Mouse (Mus musculus): ENCODE measurements around the gene Cacnb4.

Gene Cacnb4

DNA sequence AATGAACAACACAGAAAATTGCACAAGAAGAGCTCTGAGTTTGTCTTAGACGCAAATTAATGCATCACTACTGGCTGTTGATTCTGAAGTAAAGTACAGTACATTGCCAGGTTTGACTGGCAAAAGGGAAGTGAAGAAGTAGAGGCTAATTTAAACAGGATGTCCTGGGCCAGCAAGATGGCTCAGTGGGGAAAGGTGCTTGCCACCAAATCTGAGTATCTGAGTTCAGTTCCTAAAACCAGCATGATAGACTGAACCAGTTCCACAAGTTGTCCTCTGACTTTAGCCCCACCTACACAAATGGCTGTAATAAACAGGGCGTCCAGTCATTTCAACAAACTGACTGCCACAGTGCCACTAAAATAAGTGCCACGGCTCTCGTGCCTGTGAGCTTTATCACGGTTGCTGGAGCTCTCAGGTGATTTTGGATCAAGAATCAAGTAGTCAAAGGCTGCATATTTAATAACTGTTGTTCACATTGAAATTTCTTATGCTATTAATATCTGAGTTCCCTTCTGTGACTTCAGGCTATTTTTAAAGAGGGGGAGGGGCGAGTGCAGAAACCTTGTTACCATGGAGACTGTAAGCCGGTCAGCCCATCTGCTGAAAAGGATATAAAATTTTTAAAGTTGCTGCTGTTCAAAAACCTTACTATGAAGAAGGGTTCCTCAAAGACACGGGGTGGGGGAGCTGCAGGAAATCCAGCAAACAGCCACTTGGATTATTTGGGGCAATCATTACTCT lies 29.2 kb downstream of the Cacnb4 start:
- DNase-seq (ENCODE audit: low spot score in 2 of 2) = no peak

GRCm38 (mm10) chr2:52643657-52644056 lies 33.0 kb downstream of the Cacnb4 start:
- DNase-seq (ENCODE audit: low spot score in 2 of 2) = no peak

- DNase-seq (ENCODE audit: low spot score in 2 of 2) = no peak
These were observed 37.1 kb downstream of the Cacnb4 start for GRCm38 (mm10) chr2:52639530-52639875.

DNA sequence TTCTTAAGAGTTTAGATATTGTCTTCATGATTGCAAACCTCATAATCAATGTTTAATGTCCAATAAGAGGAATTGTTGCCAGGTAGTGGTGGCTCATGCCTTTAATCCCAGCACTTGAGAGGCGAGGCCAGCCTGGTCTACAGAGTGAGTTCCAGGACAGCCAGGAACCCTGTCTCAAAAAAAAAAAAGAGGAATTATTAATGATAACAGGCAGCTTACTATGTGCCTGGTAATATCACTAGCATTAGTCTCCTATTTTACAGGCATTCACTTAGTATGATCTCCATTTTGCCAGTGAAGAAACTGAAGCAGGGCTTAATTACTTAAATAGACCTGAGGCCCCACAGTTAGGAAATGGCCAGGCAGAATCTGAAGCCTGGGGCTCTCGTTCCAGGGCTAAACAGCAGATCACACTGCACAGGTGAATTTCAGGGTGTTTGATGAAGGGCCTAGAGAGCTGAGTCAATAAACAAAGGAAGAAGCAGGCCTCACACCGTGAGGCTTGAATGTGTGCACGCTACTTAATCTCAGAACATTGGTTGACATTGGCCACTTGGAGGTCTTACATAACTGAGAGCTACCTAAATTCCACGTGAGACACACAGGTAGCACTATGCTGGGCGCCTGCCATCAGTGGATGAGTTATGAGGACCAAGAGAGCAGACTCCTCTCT lies 37.6 kb downstream of the Cacnb4 start:
- no peak for DNase-seq (ENCODE audit: low spot score in 2 of 2)

DNA sequence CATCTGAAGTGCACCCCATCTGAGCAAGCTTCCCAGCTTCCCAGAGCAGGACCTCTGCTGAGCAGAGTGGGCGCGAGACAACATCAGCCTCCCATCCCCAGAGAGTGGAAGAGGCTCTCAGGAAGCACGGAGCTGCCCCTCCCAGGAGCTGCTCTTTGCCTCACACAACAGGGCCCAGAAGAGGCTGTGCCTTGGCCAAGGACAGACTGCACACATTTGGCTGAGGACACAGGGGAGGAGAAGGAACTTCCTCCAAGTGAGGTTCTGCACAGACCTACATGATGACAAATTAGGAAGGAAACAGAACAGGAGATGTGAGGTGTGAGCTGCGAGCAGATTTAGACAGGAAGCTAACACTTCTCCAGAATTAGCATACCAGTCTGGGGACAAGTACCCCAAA lies 38.4 kb downstream of the Cacnb4 start:
- DNase-seq (ENCODE audit: low spot score in 2 of 2) = no peak

- no peak for DNase-seq (ENCODE audit: low spot score in 2 of 2)
These were observed 40.6 kb downstream of the Cacnb4 start for GRCm38 (mm10) chr2:52636051-52636450.

DNA sequence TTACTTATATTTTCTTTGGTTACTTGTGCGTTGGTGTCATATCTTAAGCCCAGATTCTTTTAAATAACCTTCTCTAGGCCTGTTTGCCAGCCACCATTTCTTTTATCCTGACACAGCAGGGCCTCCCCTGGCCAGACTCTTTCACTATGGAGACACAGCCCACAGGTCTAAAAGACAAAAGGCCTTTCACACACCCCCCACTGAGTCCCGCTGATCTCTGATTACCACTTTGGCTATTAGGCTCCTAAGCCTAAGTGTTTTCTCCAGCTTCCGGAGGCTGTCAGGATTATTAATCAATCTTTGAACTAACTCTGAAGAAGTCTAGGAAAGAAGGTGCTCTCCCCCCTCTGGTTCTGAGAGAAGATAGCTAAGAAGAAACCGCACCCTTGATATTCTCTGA lies 41.3 kb downstream of the Cacnb4 start:
- no peak for DNase-seq (ENCODE audit: low spot score in 2 of 2)

DNA sequence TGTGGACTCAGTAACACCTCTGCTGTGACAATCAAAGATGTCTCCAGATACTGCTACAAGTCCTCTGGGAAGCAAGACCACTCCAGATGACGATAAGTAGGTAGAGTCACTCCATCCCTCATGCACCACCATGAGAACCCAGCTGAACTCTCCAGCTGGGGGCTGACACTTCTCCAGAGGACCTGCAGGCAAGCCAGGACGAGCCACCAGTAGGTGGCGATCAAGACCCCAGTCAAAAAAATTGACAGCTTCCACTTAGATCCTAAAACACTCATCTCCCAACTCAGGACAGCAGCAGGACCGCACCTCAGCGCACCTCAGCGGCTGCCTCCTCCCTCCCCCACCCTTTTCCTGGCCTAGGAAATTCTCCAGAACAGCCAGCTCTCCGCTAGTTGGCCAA lies 43.8 kb downstream of the Cacnb4 start:
- DNase-seq (ENCODE audit: low spot score in 2 of 2) = peak; percentile 41 to 48

GRCm38 (mm10) chr2:52628186-52628585 lies 48.4 kb downstream of the Cacnb4 start:
- DNase-seq (ENCODE audit: low spot score in 2 of 2) = no peak

- no peak for DNase-seq (ENCODE audit: low spot score in 2 of 2)
These were observed 50.4 kb downstream of the Cacnb4 start for GRCm38 (mm10) chr2:52626266-52626665.

DNA sequence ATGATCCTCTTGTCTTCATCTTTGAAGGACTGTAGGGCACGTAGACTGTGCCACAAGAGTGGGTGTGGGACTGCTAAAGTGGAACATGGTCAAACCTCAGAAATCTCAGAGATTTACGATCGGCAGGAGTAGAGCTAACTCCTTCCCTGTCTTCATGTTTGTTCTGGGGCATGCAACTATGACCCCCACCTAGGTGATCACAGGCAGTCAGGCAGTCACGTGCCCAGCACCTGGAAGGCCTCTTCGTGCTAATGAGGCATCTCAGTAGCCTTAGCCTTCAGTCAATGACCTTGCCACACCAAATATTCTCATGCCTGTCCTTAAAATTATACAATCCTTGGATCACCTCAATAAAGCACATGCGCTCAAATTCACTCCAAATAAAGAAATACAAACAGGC lies 50.9 kb downstream of the Cacnb4 start:
- DNase-seq (ENCODE audit: low spot score in 2 of 2) = no peak

DNA sequence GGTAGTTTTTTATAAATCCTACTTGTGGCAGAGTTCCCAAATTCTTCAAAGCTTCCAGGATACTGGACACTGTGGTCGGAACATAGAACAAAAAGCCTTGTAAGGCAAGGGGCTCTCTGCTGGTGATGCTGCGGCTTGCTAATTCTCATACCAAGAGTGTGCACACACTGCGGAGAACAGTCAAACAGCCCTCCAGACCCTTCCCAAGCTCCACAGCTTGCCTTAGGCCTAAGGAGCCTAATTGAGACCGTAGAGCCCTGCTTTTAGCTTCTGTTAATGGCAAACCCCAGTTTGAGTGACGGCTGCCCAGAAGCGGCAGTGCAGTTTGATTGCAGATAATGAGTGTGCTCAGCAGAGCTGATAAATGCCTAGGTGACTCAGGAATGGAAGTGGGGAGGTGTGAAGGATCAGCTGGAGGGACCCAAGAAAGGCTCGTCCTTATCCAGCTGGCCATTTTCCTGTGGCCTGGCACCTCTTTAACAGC lies 52.7 kb downstream of the Cacnb4 start:
- DNase-seq (ENCODE audit: low spot score in 2 of 2) = no peak

- no peak for DNase-seq (ENCODE audit: low spot score in 2 of 2)
These were observed 53.2 kb downstream of the Cacnb4 start for GRCm38 (mm10) chr2:52623461-52623860.

DNA sequence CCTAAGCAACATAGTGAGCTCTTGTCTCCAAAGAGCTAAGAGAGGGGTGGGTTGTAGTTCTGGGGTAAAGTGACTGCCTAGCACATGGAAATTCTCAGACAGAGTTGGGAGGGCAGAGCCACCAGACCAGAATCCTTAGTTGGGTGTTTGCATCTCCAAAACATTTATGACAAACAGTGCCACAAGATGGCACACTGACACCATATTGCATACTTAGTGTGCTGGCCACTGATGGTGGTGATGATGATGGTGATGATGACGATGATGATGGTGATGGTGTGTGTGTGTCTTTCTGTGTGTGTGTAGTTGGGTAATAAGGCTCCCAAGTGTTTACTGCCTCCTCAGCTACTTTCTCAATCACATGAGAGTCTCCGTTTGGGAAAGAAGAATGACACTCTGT lies 54.0 kb downstream of the Cacnb4 start:
- DNase-seq (ENCODE audit: low spot score in 2 of 2) = no peak

GRCm38 (mm10) chr2:52619406-52619974 lies 57.1 kb downstream of the Cacnb4 start:
- no peak for DNase-seq (ENCODE audit: low spot score in 2 of 2)

DNA sequence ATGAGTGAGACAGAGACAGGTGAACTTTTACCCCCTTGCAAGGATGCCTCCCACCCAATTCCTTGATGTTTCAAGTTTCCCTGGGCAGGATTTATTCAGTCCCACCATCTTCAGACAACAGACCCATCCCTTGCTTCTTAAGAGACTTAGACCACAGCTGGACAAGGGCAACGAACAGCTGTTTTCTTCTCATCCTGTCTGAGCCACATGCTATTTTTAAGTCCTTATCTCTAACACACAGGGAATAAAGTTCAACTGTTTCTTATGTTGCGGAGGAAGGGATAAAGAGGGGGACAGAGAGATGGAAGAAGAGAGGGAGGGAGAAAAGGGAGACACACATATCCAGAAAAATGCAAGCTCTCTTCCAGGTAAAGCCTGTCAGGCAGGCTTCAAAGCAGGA lies 57.8 kb downstream of the Cacnb4 start:
- no peak for DNase-seq (ENCODE audit: low spot score in 2 of 2)

DNA sequence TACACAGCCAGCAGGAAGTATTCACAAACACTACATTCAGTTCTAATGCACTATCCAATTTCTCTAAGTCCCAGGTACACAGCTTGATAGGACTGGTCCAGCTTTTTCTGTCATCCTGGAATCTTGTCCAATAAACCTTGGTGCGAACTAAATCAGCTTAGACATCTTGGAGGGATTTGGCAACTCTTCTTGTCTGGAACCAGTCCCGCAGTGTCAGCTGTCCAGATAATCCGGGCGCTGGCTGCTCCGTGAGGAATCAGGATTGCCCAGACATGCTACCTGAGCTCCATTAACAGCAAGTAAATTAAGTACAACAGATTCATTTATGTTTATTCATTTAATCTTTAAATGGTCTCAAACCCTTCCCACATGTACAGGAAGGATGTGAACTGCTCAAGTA lies 61.2 kb downstream of the Cacnb4 start:
- no peak for DNase-seq (ENCODE audit: low spot score in 2 of 2)

DNA sequence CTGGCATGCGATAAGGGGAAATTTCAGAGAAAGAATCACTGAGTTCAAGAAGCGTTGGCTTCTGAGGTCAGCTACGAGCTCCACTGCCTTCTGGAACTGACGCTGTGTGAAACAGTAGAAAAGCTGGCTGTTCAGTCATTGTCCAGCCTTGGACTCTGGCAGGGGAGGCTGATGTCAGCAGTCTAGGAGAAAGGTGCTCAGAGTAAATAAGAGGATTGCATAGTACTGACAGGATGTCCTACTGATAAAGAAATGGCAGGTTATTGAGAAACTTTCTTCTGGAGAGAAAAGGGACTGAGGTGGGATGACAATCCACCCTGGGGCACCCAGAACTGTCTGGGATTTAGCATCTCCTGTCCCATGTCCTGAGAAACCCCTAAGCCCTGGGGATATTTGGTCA lies 62.7 kb downstream of the Cacnb4 start:
- no peak for DNase-seq (ENCODE audit: low spot score in 2 of 2)

DNA sequence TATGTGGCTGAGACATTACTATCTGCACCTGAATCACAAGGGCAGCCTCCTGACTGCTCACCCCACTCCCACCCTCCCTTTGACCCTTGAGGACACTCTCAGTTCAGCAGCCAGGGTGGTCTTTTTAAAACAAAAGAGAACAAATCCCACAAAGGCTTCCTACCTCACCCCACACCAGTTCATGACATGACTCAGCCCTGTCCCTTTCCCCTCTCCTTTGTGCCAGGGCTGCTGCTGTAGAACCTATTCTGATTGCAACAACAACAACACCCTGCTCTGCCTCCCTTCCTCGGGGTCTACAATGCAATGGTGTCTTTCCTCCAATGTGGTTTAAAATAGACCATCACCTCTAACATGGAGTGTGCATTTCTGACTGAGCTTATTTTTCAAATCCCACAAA lies 67.1 kb downstream of the Cacnb4 start:
- no peak for DNase-seq (ENCODE audit: low spot score in 2 of 2)

- DNase-seq (ENCODE audit: low spot score in 2 of 2) = no peak
These were observed 68.7 kb downstream of the Cacnb4 start for GRCm38 (mm10) chr2:52607857-52608485.

DNA sequence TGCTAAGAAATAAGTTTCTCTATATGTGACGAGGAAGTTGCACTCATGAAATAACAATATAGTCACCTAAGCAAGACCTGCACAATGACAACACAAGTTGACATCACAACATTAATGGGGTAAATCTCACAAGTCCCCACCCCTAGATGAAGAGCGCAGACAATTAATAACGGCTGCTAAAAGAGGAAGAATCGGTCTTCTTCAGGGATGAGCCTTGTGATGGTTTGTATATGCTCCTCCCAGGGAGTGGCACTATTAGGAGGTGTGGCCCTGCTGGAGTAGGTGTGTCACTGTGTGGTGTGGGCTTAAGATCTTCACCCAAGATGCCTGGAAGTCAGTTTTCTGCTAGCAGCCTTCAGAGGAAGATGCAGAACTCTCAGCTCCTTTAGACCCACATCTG lies 70.3 kb downstream of the Cacnb4 start:
- no peak for DNase-seq (ENCODE audit: low spot score in 2 of 2)

GRCm38 (mm10) chr2:52605321-52605720 lies 71.3 kb downstream of the Cacnb4 start:
- DNase-seq (ENCODE audit: low spot score in 2 of 2) = peak; percentile 44 to 73

DNA sequence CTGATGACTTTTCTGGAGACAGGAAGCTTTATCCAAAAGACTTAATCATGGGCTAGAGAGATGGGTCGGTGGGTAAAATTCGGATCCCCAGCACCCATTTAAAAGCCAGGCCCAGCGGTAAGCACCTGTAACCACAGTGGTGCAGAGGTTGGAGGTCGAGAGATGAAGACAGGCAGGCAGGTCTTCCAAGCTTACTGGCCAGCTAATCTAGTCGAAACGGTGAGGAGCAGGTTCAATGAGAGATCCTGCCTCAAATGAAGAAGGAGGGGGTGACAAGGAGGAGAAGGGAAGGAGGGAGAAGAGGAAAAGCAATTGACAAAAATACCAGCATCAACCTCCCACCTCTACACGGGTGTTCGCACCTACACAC lies 72.0 kb downstream of the Cacnb4 start:
- no peak for DNase-seq (ENCODE audit: low spot score in 2 of 2)

Data from urinary bladder, postnatal 36 days (tissue).